Mouse (Mus musculus) thymus, postnatal 36 days (tissue): ENCODE measurements around the gene Nfxl1.
A peak's percentile ranks its signal among the peaks of the same experiment; 100 is the strongest.
"Not testable (repeated sequence)": the region's sequence is repeated elsewhere in the genome, so short reads cannot be mapped to it uniquely, and the experiment has no call there.

Experiments used
- DNase-seq, 2 experiments: peaks; one replicate each; pipeline ENCODE4 v3.0.0; 2022; ENCODE audit warnings: mixed read lengths in 2 of 2

Nfxl1 gene

DNA sequence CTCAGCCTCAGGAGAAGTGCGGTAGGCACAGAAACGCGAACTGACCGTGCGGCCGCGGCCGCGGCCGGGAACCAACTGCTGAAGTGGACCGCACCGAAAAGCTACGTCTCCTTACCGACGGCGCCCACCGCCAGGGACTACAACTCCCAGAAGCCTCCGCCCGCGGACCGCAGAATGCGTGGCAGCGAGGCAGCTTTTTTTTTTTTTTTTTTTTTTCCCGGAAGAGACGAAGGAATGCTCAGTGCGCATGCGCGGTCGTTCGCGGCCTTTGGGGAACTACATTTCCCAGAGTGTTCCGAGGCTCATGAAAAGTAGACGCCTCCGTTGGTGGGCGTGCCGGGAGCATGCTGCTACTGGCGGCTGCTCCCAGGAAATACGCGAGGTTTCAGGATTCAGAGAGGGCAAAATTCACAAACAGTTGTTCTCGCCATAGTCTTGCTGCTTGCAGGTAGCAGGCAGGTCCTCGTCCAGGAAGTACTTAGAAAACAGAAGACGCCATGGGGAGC, at the start of gene Nfxl1:
TSS of gene Nfxl1 (minus strand) at position 141 of the 506 bp plus-strand sequence.
- DNase-seq: peak; percentile 94 to 95

DNA sequence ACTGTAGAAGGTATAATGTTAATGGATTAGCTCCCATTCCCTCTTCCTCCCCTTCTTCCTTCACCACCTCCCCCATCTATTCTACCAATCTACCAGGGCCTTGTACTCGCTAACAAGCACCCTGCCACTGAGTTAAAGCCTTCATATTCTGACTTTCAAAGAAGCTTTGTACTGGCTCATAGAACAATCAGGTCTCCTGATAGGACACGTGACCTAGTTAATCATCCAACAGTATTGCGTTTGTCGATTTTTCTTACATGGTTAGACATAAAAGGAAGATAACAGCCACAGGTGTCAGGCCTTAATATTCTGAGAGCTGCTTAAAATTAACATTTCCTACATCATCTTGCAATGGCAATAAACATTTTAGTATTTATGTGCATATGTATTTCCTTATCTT, 43.7 kb upstream of the Nfxl1 start:
- DNase-seq: no peak

DNA sequence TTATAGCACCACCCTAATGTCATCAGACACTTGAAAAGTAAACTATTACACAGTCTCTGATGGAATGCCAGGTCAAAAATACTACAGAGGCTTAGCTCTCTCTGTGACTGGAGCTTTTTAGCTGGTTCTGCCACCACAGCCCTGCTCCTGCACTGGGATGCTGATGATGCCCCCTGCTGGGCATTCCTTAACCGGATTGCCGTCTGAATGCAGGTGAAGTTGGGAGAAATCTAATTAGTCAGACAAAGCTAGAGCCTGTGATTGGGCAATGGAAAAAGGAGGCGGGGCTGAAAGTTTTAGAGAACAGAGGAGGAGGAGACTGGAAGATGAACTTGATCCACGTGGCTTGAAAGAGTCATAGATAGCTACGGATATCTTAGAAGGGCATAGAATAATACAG, 41.5 kb upstream of the Nfxl1 start:
- DNase-seq: peak; percentile 52 to 61

DNA sequence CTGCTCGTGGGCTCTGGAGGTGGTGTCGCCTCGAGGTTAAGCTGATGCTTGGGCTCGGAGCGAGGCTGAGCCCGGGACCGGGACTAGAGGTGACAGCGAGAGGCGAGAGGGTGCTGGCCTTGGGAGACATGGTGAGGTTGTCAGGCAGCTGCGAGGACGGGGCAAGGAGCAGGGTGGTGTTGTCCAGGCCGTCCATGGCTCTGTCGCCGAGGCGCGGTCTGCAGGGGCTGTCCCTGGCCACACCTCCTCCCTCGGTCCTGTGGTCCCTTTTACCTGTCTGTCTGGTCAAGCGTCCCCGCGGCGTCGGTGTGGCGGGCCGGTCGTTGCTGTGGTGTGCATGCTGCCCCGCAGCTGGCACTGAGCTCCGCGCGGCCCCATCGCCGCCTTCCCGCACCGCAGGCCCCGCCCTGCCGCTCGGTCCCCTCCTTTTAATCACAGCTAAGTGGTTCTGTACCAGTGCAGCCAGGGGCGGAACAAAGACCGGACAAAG, 27.8 kb upstream of the Nfxl1 start, which contains the start of gene Gm5868:
TSS of gene Gm5868 (minus strand) at position 360 of the 490 bp plus-strand sequence.
- DNase-seq: no peak

DNA sequence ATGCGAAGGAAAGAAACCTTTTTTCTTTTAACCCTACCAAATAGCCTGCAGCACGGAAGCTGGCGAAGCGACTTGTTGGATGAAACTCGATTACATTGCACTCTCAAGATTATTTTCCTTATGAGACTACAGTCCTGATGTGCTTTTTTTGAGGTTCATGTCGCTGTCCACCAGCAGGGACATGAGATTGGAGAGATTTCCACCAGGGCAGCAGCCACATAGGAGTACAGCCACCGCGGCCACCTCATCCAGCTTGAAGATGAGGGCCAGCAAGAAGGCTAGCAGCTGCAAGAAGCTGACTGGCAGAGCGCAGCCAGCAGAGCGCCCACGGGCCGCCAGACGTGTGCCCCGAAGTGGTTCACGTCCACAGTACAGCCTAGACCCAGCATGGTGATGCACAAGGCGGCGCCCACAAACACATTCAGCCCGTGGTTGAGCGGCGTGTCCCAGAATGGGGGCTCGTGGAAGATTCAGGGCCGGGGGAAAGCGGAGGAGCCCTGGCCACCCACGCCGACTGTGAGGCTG, 27.2 kb upstream of the Nfxl1 start:
- DNase-seq: not testable (repeated sequence)

DNA sequence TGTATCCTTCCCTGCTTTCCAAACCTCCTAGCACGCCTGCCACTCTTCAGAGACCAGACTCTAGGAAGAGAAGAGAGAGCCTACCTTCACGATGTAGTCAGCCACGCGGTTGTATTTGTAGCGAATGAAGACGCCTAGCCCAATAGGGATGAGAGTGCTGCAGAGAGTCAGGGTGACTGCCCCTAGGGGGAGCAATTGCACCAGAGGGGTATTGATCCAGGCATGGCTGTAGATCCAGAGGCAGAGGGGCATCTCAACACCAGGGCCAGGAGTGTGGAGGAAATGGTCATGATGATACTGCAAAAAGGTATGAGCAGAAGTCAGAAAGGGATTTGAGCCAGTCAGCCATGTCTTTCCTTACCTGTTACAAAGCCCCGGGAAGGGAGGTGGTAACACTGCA, 26.6 kb upstream of the Nfxl1 start:
- DNase-seq: peak; percentile 23 to 32

DNA sequence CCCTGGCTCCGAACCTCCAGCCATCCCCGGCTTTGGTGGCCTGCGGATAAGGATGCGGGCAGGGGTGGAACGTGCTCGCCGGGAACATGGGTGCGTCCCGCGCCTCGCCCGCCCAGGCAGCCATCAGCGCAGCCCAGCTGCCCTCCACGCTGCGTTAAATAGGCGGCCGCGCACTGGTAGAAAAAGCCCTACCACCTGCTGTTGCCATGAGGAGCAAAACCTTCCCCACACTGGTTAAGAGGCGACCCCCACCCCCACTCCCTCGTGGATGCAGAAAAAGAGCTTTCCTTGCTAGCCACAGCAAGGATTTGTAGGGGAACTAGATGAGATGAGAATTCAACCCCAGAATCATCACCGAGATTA, 21.5 kb upstream of the Nfxl1 start, which contains the start of gene Zar1:
TSS of gene Zar1 (minus strand) at position 285 of the 363 bp plus-strand sequence.
- DNase-seq: not testable (repeated sequence)

DNA sequence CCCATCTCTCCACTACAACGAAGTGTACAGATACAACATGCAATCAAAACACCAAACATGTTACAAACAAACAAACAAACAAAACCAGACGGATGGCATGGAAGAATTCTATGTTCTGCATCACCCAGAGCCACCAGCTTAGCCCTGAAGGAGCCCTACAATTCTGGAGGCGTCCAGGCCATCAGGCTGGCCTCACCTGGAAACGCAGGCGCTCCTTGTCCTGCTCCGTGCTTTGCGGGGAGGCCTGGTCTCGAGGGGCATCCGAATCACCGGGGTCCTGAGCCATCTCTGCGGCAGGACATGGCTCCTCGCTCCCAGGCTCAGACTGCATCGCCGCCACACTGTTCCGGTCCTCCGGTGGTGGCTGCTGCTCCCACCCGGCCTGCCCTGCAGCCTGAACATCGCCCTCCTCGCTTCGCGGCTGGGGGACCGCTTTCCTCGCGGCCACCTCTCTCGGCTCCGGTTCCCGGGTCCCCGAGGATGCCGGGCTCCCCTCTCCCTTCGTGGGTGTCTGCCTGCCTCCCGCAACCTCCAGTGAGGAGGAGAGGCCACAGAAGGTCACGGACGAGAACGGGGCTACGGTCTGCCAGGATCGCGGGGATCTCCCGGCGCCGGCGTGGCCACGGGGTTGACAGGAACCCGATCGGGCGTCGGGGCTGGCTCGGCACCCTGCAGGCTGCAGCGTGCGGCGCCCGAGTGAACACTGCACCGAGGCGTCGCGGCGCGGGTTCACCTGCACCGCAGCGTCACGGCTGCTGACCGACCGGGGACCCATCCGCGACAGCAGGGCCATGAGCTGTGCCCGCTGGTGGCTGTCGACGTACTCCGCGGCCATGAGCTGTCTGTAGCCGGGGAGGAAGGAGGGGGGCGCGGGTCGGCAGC, 20.8 kb upstream of the Nfxl1 start:
- DNase-seq: peak; percentile 7 to 9

DNA sequence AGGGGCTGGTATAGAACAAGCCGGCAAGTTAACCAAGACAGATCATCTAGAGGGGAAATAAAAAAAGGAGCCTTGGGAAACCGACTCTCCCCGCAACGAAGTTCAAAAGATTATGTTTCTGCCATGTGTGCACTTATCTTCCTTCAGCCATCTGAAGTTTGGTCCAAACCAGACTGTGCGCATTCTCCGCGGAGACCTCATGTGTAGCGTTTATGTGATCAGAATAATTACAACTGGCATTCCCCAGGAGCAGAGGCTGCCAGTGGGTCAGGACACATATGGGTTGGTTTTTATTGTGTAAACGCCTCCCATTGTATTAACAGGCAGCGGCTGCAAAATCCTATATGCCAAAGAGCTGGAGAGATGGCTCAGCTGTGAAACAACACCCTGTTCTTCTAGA, 20.1 kb upstream of the Nfxl1 start:
- not testable (repeated sequence) for DNase-seq

DNA sequence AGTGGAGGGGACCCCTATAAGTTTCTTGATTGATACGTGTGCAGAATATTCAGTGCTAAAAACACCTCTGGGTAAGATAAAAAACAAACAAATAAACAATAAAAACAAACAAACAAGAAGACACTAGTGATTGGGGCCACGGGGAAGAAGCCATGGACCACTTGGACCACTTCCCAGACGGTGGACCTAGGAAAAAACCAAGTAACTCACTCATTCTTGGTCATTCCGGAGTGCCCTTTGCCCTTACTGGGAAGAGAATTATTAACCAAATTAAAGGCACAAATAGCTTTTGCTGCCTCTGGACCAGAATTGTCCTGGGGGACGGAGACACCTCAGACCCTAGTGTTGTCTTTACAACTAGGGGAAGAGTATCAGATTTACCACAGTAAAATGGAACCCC, 6.1 kb upstream of the Nfxl1 start:
- DNase-seq: no peak

DNA sequence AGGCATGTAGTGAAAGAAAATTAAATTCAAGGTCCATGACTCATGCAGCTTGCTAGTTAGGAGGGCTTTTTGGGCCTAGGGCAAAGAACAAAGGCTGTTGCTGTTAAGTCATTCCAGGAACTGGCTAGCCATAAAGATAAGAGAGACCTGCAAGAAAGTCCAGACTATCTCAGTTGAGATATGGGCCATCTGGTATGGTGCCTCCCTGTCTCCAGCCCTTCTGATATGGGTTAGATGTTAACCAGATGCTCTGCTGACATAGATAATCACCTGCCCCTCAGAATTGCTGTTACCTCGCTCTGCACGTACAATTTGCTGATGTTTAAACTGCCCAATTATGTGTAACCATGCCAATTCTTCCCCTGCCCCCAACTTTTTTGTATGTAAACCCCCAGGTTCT, 3.7 kb upstream of the Nfxl1 start:
- DNase-seq: not testable (repeated sequence)

DNA sequence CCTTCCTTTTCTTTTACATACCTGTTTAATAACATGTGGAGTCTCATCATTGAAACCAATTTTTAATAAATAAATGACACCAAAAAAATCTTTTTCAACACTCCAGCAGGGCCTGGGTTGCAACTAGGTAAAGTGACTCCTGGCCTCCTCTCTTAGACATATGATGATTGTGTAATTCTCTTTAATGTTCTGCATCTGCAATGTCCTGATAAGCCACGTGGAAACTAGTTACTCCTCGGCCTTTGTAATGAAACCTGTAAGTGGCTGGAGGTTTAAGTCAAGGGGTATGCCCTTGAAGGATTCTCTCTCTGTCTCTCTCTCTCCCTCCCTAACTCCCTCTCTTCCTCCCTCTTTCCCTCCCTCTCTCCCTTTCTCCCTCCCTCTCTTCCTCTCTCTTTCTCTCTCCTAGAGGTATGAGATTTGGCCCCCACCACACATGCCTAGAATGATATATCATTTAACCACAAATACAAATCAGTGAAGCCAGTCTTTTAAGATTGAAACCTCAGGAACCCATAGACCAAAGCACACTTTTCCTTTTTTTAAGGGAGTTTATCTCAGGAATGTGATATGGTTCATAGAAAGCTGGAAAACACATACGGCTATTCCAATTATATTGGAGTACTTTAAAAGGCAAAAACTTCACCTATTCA, 1.6 kb upstream of the Nfxl1 start:
- DNase-seq: no peak

DNA sequence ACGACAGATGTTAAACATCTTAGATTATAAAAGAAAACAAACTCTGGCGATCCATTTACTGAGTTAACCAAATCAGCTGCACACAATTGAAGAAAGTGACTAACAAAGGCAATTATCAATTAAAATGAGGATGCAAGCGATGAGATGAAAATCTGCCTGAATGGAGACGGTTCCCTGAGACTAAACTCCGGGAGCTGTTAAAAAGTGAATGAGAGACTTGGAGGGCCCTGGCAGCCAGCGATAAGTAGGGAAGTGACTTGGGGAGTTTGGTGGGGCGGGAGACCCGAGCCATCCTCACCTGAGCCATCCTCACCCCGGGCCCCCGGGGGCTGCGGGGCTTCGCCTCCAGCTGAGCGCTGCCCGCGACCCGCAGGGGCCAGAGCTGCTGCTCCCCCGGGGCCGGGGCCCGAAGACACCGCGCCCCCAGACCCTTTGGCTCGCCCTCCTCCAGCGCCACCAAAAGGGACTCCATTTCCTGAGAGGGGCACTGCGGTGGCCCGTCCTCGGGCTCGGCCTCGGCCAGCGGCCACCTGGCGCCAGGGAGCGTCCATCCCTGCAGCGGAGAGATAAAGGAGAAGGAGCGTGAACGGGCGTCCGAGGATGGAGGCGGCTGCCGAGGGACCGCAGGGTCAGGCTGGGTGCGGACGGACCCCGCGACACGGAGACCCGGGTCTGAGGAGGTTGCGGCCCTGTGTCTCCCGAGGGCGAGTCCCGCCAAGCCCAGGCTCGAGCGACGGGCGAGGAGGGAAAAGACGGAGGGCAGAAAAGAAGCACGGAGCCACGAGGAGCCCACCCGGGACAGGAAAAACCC, 563 bp downstream of the Nfxl1 start:
- DNase-seq: peak; percentile 25 to 64

DNA sequence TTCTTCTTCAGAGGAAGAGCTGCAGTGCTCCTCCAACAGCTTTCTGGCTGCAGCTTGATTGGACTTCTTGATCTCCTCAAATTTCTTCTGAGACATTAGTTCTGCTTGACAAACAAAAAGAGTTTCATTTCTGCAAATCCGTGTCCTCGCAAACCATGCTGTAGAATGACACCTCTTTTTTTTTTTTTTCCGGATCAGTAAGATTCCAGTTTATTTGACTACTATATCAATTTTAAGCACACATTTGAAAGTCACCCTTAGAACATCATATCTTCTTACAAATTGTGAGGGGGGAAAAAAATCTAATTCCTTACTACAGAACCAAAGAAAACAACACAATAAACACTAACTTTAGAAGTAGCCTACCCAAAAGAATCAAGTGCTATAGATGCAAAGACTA, 3.2 kb downstream of the Nfxl1 start:
- DNase-seq: no peak

DNA sequence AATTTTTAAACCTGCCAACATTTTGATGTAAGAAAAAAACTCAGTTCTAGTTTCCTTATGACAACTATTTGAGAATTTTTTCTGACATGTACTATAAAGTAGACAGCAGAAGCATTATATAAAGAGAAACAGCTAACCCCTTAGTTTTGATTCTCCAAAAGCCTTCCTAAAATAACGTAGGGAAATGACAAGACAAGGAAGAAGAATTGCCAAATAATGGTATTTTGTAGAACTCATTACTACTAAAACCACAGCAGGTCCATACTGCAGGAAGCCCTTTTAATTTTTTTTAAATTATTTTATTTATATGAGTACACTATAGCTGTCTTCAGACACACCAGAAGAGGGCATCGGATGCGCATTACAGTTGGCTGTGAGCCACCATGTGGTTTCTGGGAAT, 8.3 kb downstream of the Nfxl1 start:
- DNase-seq: no peak

DNA sequence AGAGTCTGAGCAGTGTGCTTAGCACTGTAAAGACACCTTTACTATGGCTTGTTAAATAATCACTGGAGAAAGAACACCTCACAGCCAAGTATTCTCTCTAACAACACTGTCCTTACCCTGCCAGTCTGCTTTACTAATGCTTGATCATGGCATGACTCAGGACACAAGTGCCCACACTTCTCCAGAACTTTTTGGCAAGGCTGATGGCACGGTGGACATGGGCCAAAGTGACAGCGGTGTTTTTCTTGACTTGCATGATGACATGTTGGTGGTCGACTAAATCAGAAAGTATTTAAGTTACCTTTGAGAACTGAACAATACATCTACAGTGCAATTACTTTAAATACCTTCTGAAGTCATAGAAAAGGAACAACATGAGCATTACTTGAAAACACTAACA, 30.6 kb downstream of the Nfxl1 start:
- no peak for DNase-seq

DNA sequence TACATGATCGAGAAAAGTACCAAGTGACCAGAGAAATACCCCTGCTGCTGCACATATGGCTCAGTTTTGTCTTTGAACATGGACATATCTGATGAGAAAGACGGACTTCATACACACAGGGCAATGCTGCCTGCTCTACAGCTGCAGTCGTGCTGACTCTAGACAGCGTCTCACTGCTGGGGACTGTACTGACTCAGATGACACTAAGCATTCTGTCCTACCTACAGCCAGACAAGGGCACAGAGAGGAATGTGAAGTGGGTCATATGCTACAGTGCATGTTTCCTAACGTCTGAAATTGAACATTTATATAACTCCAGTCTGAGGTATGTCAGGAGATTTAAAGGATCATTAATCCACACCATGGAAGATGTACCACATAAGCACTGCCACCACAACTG, 45.7 kb downstream of the Nfxl1 start:
- no peak for DNase-seq

DNA sequence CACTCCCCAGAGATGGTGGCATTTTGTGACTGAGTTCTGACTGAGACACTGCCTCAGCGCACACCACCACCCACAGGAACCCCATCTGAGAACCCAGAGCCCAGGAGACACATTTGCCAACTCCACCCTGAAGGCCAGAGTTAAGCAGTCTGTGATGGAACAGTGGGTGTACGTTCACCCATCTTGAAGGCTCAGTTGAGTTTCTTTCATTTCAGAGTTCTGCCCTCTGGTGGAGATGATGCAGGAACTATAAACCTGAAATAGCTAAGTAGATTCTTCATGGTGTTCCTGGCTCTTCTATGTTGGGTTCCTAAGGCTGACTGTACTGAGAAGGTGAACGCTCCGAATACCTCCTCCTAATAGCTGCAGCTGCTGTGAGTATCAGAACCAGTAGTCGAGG, 53.7 kb downstream of the Nfxl1 start:
- DNase-seq: no peak

DNA sequence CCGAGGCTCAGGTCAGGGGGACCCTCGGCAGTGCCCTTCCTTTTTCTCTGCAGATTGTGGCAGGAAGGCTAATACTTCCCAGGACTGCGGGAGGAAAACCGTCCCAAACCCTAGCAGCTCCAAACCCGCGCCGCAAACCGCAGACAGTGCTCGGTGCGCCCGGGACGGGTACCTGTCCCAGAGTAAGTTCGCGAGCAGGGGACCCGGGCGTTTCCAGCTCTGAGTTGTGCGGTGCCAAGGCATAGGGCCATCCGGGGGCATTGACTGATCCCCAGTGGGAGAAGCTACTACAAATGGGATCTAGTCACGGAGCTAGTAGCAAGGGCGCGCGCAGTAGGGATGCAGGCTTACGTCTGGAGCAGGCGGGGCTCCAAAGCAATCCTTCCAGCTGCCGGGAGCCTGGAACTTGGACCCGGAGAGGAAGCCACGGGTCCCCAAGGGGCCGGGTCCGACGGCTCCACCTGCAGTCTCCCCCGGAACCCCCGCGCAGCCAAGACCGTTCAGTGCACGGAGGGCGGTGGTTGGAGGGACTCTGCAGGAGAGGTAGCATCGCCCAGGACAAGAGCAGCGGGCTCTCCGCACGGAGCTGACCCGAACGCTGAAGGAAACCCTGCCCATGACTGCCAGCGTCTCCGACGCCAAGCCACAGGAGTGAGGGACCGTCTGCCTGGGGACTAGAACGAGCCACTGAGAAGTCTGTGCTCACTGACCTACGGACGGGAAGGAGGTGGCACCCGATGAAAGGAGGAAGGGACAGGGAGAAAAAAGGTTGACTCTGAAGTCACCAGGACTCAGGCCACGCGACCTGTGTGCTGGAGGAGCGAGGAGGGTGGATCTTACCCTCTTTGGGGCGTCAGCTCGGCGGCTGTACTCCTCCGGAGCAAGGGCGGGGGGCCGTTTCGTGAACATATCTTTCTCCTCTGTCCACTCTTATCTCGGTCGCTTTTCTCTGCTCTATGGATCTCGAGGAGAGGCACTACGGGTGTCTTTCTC, 55.7 kb downstream of the Nfxl1 start, which contains the start of gene Corin:
TSS of gene Corin (minus strand) at position 943 of the 993 bp plus-strand sequence.
- no peak for DNase-seq

DNA sequence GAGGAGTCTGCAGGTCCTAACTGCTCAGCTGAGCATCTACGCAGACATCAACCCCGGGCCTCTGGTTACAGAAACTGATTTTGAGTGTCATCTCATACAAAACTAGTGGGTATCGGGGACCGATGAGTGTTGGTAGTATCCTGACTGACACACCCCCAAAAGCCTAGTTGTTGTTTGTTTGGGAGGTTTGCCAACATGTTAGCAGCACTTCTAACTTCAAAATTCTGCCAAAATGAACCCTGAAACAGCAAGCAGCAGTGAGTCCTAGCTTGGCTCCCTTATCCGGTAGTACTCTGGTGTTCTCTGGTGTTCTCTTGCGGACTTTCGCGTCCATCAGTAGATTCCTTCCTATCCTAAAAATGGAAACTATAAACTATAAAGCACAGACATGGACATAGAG, 56.7 kb downstream of the Nfxl1 start:
- no peak for DNase-seq

DNA sequence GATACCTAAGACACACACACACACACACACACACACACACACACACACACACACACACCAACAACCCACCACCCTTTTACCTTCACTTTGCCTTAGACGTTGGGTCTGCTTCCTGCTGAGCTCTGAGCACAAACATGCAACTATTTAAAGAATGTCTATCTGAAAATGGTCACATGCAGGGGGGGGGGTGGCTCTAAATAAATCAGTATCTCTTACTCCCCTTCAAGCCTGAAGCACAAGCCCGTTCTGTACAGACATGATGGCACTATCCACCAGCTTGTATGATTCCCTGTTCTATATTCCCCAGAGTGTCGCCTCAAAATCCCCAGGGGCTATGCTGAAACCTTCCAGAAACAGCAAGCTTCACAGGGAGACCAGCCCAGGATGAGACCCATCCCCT, 57.7 kb downstream of the Nfxl1 start:
- DNase-seq: no peak
